In the genomic region with DNA sequence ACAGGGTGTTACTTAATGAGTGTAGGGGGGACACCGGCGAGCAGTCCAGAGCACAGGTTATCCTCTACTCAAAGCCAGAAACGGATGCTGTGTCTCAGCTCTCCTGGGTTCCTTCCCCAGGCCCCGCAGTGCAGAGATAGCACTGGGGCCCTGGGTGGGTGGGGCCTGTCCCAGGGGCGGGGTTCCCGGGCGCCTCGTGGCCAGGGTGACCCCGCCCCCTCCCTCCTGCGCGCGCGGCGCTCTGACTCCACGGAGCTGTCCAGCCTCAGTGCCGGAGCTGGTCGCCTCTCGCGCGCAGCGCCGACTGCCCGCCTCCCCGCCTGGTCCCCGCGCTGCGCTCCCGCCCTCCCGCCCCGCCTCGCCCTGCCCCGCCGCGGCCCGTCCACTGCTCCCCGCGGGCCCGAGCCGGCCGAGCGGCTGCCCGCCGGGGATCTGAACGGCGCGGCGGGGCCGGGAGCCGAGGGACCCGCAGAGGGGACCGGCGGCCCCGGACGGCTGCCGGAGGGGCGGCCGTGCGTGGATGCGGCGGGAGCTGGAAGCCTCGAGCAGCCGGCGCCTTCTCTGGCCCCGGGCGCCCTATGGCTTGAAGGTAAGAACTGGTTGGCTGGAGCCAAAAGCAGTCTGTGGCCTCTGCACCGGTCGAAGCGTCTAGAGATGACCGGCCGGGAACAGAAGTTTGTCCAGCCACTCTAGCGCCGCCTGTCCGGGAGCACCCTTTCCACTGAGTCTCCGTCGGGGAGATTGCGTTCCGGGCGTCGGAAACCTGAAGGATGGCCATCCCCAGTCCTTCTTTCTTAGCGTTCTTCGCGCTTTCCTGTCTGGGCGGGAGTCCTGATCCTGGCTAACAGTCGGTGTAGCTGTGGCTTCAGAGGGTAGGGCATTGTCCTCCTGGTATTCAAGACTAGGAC, we compare ENCODE assay signal across 8 mouse cellular contexts. TPM values are rescaled to one million over a fixed set of nuclear protein-coding genes. Genes with fewer than 3 reads are reported as not detected.
A peak's percentile ranks its signal among the peaks of the same experiment; 100 is the strongest.
DNase-seq lines count a peak whose midpoint lies in the region; ATAC-seq lines count a peak whose summit lies in the region.

TSS of gene Drd2 (plus strand) at position 492 of the 908 bp plus-strand sequence.

- no peak for DNase-seq in kidney, adult 18-20 months
- peak; percentile 33 for DNase-seq in cerebellum, adult 11 months
- DNase-seq in forebrain, embryonic 14.5 days (ENCODE audit: low spot score), result peak; percentile 54
- DNase-seq in kidney, postnatal 14 days, result peak; percentile 50
- DNase-seq in MN1 (ENCODE audit: low spot score), result no peak

- peak; percentile 85 for ATAC-seq in kidney, embryonic 16.5 days (ENCODE audit: low FRiP score, low TSS enrichment)
- ATAC-seq in forebrain, embryonic 14.5 days, result peak; percentile 77
- peak; percentile 85 for ATAC-seq in midbrain, embryonic 12.5 days (ENCODE audit: low FRiP score, low read depth)
- ATAC-seq in stomach, embryonic 16.5 days (ENCODE audit: insufficient read depth, low FRiP score), result peak; percentile 91; the same call in 1 of the 2 replicates

- no peak within 1 kb of the TSS for H3K9ac ChIP-seq in kidney, embryonic 16.5 days (replicated peaks; ENCODE audit: low read length)
- H3K9ac ChIP-seq in forebrain, embryonic 14.5 days (ENCODE audit: low read length), result peak within 1 kb of the TSS; percentile 58
- peak within 1 kb of the TSS; percentile 61 for H3K9ac ChIP-seq in midbrain, embryonic 12.5 days (replicated peaks)
- no peak within 1 kb of the TSS for H3K9ac ChIP-seq in stomach, embryonic 16.5 days (ENCODE audit: low read length)

- WGBS in kidney, embryonic 16.5 days, result 2% methylated on average over 46 of the region's 84 CpGs
- WGBS in forebrain, embryonic 14.5 days, result 2% methylated on average over 54 of the region's 84 CpGs
- WGBS in midbrain, embryonic 12.5 days, result 1% methylated on average over 81 of the region's 84 CpGs
- 1% methylated on average over 80 of the region's 84 CpGs for WGBS in stomach, embryonic 16.5 days

- no peaks in the 10 kb centered on the region for H3K36me3 ChIP-seq in kidney, embryonic 16.5 days (ENCODE audit: insufficient read depth, low read length)
- H3K36me3 ChIP-seq in forebrain, embryonic 14.5 days (ENCODE audit: control insufficient read depth, insufficient read depth, low read length), result no peaks in the 10 kb centered on the region
- H3K36me3 ChIP-seq in midbrain, embryonic 12.5 days, result no peaks in the 10 kb centered on the region
- H3K36me3 ChIP-seq in stomach, embryonic 16.5 days (ENCODE audit: control insufficient read depth, insufficient read depth, low read length), result no peaks in the 10 kb centered on the region

- peaks cover 6% of the 10 kb centered on the region for H3K4me1 ChIP-seq in kidney, embryonic 16.5 days (ENCODE audit: insufficient read depth, low read length)
- H3K4me1 ChIP-seq in forebrain, embryonic 14.5 days (ENCODE audit: control insufficient read depth, insufficient read depth, low read length), result peaks cover 2% of the 10 kb centered on the region; the same call in 1 of the 2 replicates
- peaks cover 16% of the 10 kb centered on the region for H3K4me1 ChIP-seq in midbrain, embryonic 12.5 days
- peaks cover 5% of the 10 kb centered on the region for H3K4me1 ChIP-seq in stomach, embryonic 16.5 days (ENCODE audit: control insufficient read depth, insufficient read depth, low read length)

- peak within 1 kb of the TSS; percentile 60 for H3K4me2 ChIP-seq in kidney, embryonic 16.5 days (replicated peaks; ENCODE audit: low read depth, low read length)
- peak within 1 kb of the TSS; percentile 81 for H3K4me2 ChIP-seq in forebrain, embryonic 14.5 days (ENCODE audit: low read length)
- peak within 1 kb of the TSS; percentile 93 for H3K4me2 ChIP-seq in midbrain, embryonic 12.5 days (replicated peaks)
- H3K4me2 ChIP-seq in stomach, embryonic 16.5 days (ENCODE audit: low read depth, low read length), result peak within 1 kb of the TSS; percentile 62

- no peaks in the 10 kb centered on the region for H3K9me3 ChIP-seq in kidney, embryonic 16.5 days (ENCODE audit: low read length)
- H3K9me3 ChIP-seq in forebrain, embryonic 14.5 days (replicated peaks; ENCODE audit: control insufficient read depth, low read length), result no peaks in the 10 kb centered on the region
- H3K9me3 ChIP-seq in midbrain, embryonic 12.5 days, result no peaks in the 10 kb centered on the region
- H3K9me3 ChIP-seq in stomach, embryonic 16.5 days (replicated peaks; ENCODE audit: control insufficient read depth, low read length), result no peaks in the 10 kb centered on the region

- peaks cover 33% of the 10 kb centered on the region for H3K27me3 ChIP-seq in kidney, embryonic 16.5 days (ENCODE audit: insufficient read depth, low read length)
- H3K27me3 ChIP-seq in forebrain, embryonic 14.5 days (replicated peaks; ENCODE audit: control insufficient read depth, insufficient read depth, low read length), result peaks cover 38% of the 10 kb centered on the region
- H3K27me3 ChIP-seq in midbrain, embryonic 12.5 days, result peaks cover 54% of the 10 kb centered on the region
- H3K27me3 ChIP-seq in stomach, embryonic 16.5 days (ENCODE audit: control insufficient read depth, insufficient read depth, low read length), result peaks cover 25% of the 10 kb centered on the region

- H3K27ac ChIP-seq in kidney, embryonic 16.5 days (ENCODE audit: low read length), result no peak within 1 kb of the TSS
- H3K27ac ChIP-seq in forebrain, embryonic 14.5 days (ENCODE audit: low read depth, low read length), result no peak within 1 kb of the TSS
- H3K27ac ChIP-seq in midbrain, embryonic 12.5 days (replicated peaks), result no peak within 1 kb of the TSS
- no peak within 1 kb of the TSS for H3K27ac ChIP-seq in stomach, embryonic 16.5 days (ENCODE audit: low read length)

- peak within 1 kb of the TSS; percentile 41 for H3K4me3 ChIP-seq in kidney, embryonic 16.5 days (ENCODE audit: low read length)
- H3K4me3 ChIP-seq in forebrain, embryonic 14.5 days (ENCODE audit: low read depth, low read length), result peak within 1 kb of the TSS; percentile 43
- H3K4me3 ChIP-seq in midbrain, embryonic 12.5 days, result peak within 1 kb of the TSS; percentile 59
- H3K4me3 ChIP-seq in stomach, embryonic 16.5 days (replicated peaks; ENCODE audit: low read length), result peak within 1 kb of the TSS; percentile 35

RNA-seq across cellular contexts. Expression of gene Drd2, which starts in this region (rescaled TPM):
- polyA plus RNA-seq in kidney, embryonic 16.5 days (2015; fragmentation: Nextera tagmentation; extraction: Ambion mirVana), result 0.10 TPM in 1 of 2 replicates, not detected in the other
- polyA plus RNA-seq in forebrain, embryonic 14.5 days (2014; fragmentation: Nextera tagmentation; extraction: Ambion mirVana), result 1.3 and 1.4 TPM in 2 replicates
- 1.6 and 1.8 TPM in 2 replicates for polyA plus RNA-seq in midbrain, embryonic 12.5 days (2016; fragmentation: Nextera tagmentation; extraction: Ambion mirVana)
- 0.06 TPM in 1 of 2 replicates, not detected in the other for polyA plus RNA-seq in stomach, embryonic 16.5 days (2015; fragmentation: Nextera tagmentation; extraction: Ambion mirVana)

Comparison
In these comparisons a context has a peak if more than half of its experiments do, and no peak if none do; other contexts are left out.
1. DNase-seq: peak in cerebellum, adult 11 months (single experiment), forebrain, embryonic 14.5 days (single experiment) and kidney, postnatal 14 days (single experiment); none in kidney, adult 18-20 months (single experiment) and MN1 (single experiment).
2. Peak in ATAC-seq, H3K4me3 ChIP-seq and H3K4me2 ChIP-seq in kidney, embryonic 16.5 days; RNA of the gene not detected or under 1 TPM.
3. Peak in ATAC-seq, H3K4me3 ChIP-seq and H3K4me2 ChIP-seq in stomach, embryonic 16.5 days; RNA of the gene not detected or under 1 TPM.
4. H3K9ac ChIP-seq: peak in forebrain, embryonic 14.5 days (single experiment) and midbrain, embryonic 12.5 days (single experiment); none in kidney, embryonic 16.5 days (single experiment) and stomach, embryonic 16.5 days (single experiment).
5. Peak in every context shown above with its lines, with median percentiles within 50 percentile points of each other: ATAC-seq, H3K4me2 ChIP-seq and H3K4me3 ChIP-seq.